Mouse (Mus musculus) kidney, adult 2 months (tissue): ENCODE results near the gene Kank2.

Experiments
- CTCF ChIP-seq: fragments of 200-500 bp; conservative IDR thresholded peaks from 2 replicates; pipeline ENCODE4 v1.5.1; 2011; ENCODE audit warnings: low read depth, mild to moderate bottlenecking, control low read depth, low read length, moderate library complexity, mixed read lengths; ENCODE audit not compliant: insufficient read depth, insufficient read length
- POLR2A ChIP-seq: fragments of 200-500 bp; IDR thresholded peaks from one replicate; pipeline ENCODE4 v1.6.1; 2011; ENCODE audit warnings: low read depth, low read length, control low read depth

DNA sequence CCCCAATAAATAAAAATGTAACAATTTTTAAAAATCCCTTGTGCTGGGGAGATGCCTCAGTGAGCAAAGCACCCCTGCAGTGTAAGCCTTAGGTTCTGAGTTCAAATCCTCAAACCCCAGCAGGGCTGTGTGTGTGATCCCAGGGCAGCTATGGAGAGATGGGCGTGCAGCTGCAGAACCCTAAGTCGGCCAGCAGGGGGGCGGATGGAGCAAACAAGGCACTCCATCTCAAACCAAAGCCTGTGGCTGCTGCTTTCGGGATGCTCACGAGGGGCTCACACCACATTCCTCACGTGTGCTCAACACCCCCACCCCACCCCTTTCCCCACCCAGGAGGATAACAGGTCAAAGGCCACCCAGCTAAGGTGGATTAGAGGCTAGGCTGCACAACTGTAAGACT, 11.6 kb downstream of the Kank2 start:
- TF ChIP-seq CTCF (peak; percentile 84), POLR2A (no peak)
